ENCODE assay signal across 8 mouse cellular contexts in the genomic region with DNA sequence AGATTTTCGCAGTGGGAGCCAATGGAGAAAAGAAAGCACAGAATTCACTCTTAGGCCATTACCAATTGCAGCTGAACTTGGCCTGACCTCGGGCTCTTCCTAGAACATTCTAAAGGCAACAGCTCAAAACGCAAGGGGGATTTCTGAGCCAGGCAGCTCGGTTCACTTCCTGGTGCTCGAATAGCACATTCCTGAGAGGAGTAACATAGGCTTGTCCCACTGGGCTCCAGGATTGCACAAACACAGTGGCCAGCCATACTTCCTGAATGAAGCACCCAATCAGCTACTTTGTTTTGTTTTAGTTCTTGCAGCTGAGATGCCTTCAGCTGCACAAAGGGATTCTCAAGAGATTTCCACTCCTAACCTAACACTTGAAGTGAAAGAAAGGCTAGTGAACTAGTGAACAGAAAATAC. TPM values are rescaled to one million over a fixed set of nuclear protein-coding genes. Genes with fewer than 3 reads are reported as not detected.
DNase-seq lines count a peak whose midpoint lies in the region; ATAC-seq and TF ChIP-seq lines count a peak whose summit lies in the region.

No protein-coding gene starts in this region.

- peak; percentile 92 for ATAC-seq in lung, embryonic 14.5 days (ENCODE audit: insufficient read depth)
- no peak for ATAC-seq in inflammation-experienced regulatory T-cells, adult 6 months

- peak; percentile 10; the same call in 1 of the 2 replicates for TF ChIP-seq CTCF in lung, embryonic 14.5 days (IDR thresholded peaks at IDR 0.05; ENCODE audit: low read depth)

- peaks cover 39% of the 10 kb centered on the region for H3K4me1 ChIP-seq in lung, embryonic 14.5 days (ENCODE audit: insufficient read depth)

- 0 out of 2 replicates have a peak, but pooled peaks cover 3% of the 10 kb centered on the region for H3K36me3 ChIP-seq in lung, embryonic 14.5 days (ENCODE audit: insufficient read depth)

- DNase-seq in 3134 (ENCODE audit: extremely low read depth, insufficient read length, low spot score) (peak; percentile 50), ZHBTc4 (ENCODE audit: low read depth, low spot score) (peak; percentile 14)
- DNase-seq in heart, adult 11 months, result peak; percentile 99
- DNase-seq in kidney, adult 8-10 months, result peak; percentile 64 to 71
- peak; percentile 89 for DNase-seq in lung, embryonic 14.5 days
- DNase-seq in right cerebral cortex, postnatal 14 days, result no peak
- DNase-seq in cerebellum, postnatal 36 days, result no peak

- no peaks in the 10 kb centered on the region for H3K27me3 ChIP-seq in lung, embryonic 14.5 days (ENCODE audit: insufficient read depth, low read length)

- WGBS in lung, embryonic 14.5 days, result 12% methylated on average over 5 of the region's 5 CpGs

- H3K4me3 ChIP-seq in lung, embryonic 14.5 days (ENCODE audit: low read depth, low read length), result peak overlapping the region; percentile 17; the same call in 1 of the 2 replicates

- H3K4me2 ChIP-seq in lung, embryonic 14.5 days, result peak overlapping the region; percentile 55

- 0 out of 2 replicates have a peak overlapping the region, but pooled peaks have one; percentile 11 for H3K9ac ChIP-seq in lung, embryonic 14.5 days

- peak overlapping the region; percentile 94 for H3K27ac ChIP-seq in lung, embryonic 14.5 days (ENCODE audit: low read depth)

- no peaks in the 10 kb centered on the region for H3K9me3 ChIP-seq in lung, embryonic 14.5 days (ENCODE audit: low read depth, low read length)

RNA-seq across cellular contexts. Expression of a gene that starts 40.1 kb away (rescaled TPM):
- polyA plus RNA-seq in lung, embryonic 14.5 days (2014; fragmentation: Nextera tagmentation; extraction: Ambion mirVana), result 229 and 231 TPM in 2 replicates
- polyA plus RNA-seq in inflammation-experienced regulatory T-cells, adult 6 months (2017; shearing (Covaris generic)), result under 1 TPM; 0.17 to 0.48 (median 0.29) TPM

Comparison
In these comparisons a context has a peak if more than half of its experiments do, and no peak if none do; other contexts are left out.
1. DNase-seq: peak in 3134 (single experiment), ZHBTc4 (single experiment), heart, adult 11 months (single experiment), kidney, adult 8-10 months (2 of 2) and lung, embryonic 14.5 days (single experiment); none in right cerebral cortex, postnatal 14 days (single experiment) and cerebellum, postnatal 36 days (0 of 2).
2. RNA of a gene that starts 40.1 kb away (polyA plus RNA-seq): 229 to 231 TPM in lung, embryonic 14.5 days; 0.17 to 0.48 TPM in inflammation-experienced regulatory T-cells, adult 6 months; every median in the first group is over 100 times any median in the second.